Mouse (Mus musculus) forebrain, embryonic 14.5 days (tissue): Measurements from ENCODE around the gene Mvb12a. TPM values are rescaled to one million over a fixed set of nuclear protein-coding genes. Genes with fewer than 3 reads are reported as not detected.

ENCODE experiments used
- ATAC-seq: fragments of 200-750 bp; cut with Nextera tagmentation; 2 replicates; pipeline ENCODE4 v1.8.0; 2017; ENCODE audit warnings: mild to moderate bottlenecking, moderate library complexity
- DNase-seq: peaks from one replicate; pipeline ENCODE4 v3.0.0-alpha.2; 2015; ENCODE audit warnings: low spot score
- H3K27ac ChIP-seq: fragments of 300-500 bp; sonication (generic); 2 replicates; pipeline ENCODE4 v1.5.1; 2014; ENCODE audit warnings: low read depth, mild to moderate bottlenecking, control low read depth, low read length, moderate library complexity
- H3K27me3 ChIP-seq: fragments of 300-500 bp; sonication (generic); replicated peaks from 2 replicates; pipeline ENCODE4 v1.6.1; 2014; ENCODE audit warnings: low read length, control low read depth, mixed read lengths; ENCODE audit not compliant: control insufficient read depth, insufficient read depth
- H3K36me3 ChIP-seq: fragments of 300-500 bp; sonication (generic); 2 replicates; pipeline ENCODE4 v1.6.1; 2014; ENCODE audit warnings: low read length, control low read depth; ENCODE audit not compliant: control insufficient read depth, insufficient read depth
- H3K4me1 ChIP-seq: fragments of 300-500 bp; sonication (generic); 2 replicates; pipeline ENCODE4 v1.6.1; 2014; ENCODE audit warnings: antibody characterized with exemption, low read length, control low read depth; ENCODE audit not compliant: control insufficient read depth, insufficient read depth
- H3K4me2 ChIP-seq: fragments of 300-500 bp; sonication (generic); 2 replicates; pipeline ENCODE4 v1.6.1; 2014; ENCODE audit warnings: mild to moderate bottlenecking, control low read depth, low read length
- H3K4me3 ChIP-seq: fragments of 300-500 bp; sonication (generic); 2 replicates; pipeline ENCODE4 v1.5.1; 2014; ENCODE audit warnings: low read depth, low read length, control low read depth
- H3K9ac ChIP-seq: fragments of 300-500 bp; sonication (generic); 2 replicates; pipeline ENCODE4 v1.6.1; 2014; ENCODE audit warnings: mild to moderate bottlenecking, low read length, control low read depth, moderate library complexity
- H3K9me3 ChIP-seq: fragments of 300-500 bp; sonication (generic); replicated peaks from 2 replicates; pipeline ENCODE4 v1.6.1; 2016; ENCODE audit warnings: low read length, control low read depth, mixed read lengths; ENCODE audit not compliant: control insufficient read depth
- WGBS: fragments of 180-500 bp; shearing (Covaris S2); extraction: QIAGEN DNeasy Blood & Tissue Kit; methylation state at CpG from one replicate; pipeline ENCODE4 v1.1.7; 2014; 5-methylcytosine and 5-hydroxymethylcytosine counted together
- polyA plus RNA-seq: library from polyadenylated mRNA; unstranded; fragments of >200 nt; fragmentation: Nextera tagmentation; extraction: Ambion mirVana; gene quantifications from 2 replicates; pipeline ENCODE4 v1.2.1, GENCODE M21; 2014

Mvb12a gene
- polyA plus RNA-seq, 1 experiment from 2014 or later, result 71.6 TPM

GRCm38 (mm10) chr8:71558071-71558957, 15.6 kb downstream of the Mvb12a start, which contains the start of gene Tmem221:
Gene Tmem221 (minus strand): TSS chr8:71558871.
- Histone ChIP-seq H3K4me1 (peaks cover 9% of the 10 kb centered on the region; the same call in 1 of the 2 replicates), H3K4me3 (peak within 1 kb of the TSS; percentile 14), H3K27me3 (peaks cover 76% of the 10 kb centered on the region), H3K9me3 (no peaks in the 10 kb centered on the region), H3K36me3 (no peaks in the 10 kb centered on the region), H3K27ac (no peak within 1 kb of the TSS), H3K9ac (0 out of 2 replicates have a peak within 1 kb of the TSS, but pooled peaks have one; percentile 35), H3K4me2 (peak within 1 kb of the TSS; percentile 43)
- ATAC-seq (no peak), DNase-seq (no peak)
- 5% methylated on average over 68 of the region's 70 CpGs for WGBS

- Histone ChIP-seq H3K9me3 (no peaks in the 10 kb centered on the region), H3K9ac (no peak overlapping the region), H3K27ac (no peak overlapping the region), H3K4me2 (peak overlapping the region; percentile 43), H3K4me3 (peak overlapping the region; percentile 14), H3K4me1 (peaks cover 9% of the 10 kb centered on the region; the same call in 1 of the 2 replicates), H3K27me3 (peaks cover 76% of the 10 kb centered on the region), H3K36me3 (no peaks in the 10 kb centered on the region)
- DNase-seq (peak; percentile 62), ATAC-seq (peak; percentile 26; the same call in 1 of the 2 replicates)
- WGBS, result 2% methylated on average over 24 of the region's 24 CpGs
Measured at GRCm38 (mm10) chr8:71558958-71559690, 16.4 kb downstream of the Mvb12a start.

- no peak overlapping the region for H3K4me2 ChIP-seq
- H3K4me1 ChIP-seq, result peaks cover 9% of the 10 kb centered on the region; the same call in 1 of the 2 replicates
- DNase-seq (no peak), ATAC-seq (no peak)
- 77% methylated on average over 3 of the region's 3 CpGs for WGBS
- no peak overlapping the region for H3K4me3 ChIP-seq
- H3K9me3 ChIP-seq, result no peaks in the 10 kb centered on the region
- no peak overlapping the region for H3K27ac ChIP-seq
- peaks cover 76% of the 10 kb centered on the region for H3K27me3 ChIP-seq
- no peaks in the 10 kb centered on the region for H3K36me3 ChIP-seq
- H3K9ac ChIP-seq, result no peak overlapping the region
Measured at GRCm38 (mm10) chr8:71560071-71560470, 17.3 kb downstream of the Mvb12a start.

DNA sequence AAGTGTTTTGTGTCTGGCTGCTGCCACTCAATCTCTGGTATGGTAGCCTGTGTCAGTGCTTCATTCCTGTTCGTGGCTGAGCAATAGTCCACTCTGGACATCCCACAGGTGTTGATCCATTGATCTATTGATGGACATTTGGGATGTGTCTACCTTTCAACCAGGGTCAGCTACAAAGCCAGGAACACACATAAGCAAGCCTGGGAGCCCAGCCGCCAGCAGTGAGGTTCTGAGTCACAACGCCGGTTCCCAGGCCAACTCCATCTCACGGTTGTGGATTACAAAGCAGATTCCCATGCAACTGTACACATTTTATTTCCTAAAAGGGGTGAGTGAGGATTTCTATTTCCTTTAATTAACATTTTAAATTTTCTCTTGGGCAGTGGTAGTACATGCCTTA, 18.0 kb downstream of the Mvb12a start:
- Histone ChIP-seq H3K27me3 (peaks cover 71% of the 10 kb centered on the region), H3K36me3 (no peaks in the 10 kb centered on the region), H3K9ac (no peak overlapping the region), H3K4me1 (peaks cover 9% of the 10 kb centered on the region; the same call in 1 of the 2 replicates), H3K4me2 (no peak overlapping the region), H3K4me3 (no peak overlapping the region), H3K27ac (no peak overlapping the region), H3K9me3 (no peaks in the 10 kb centered on the region)
- DNase-seq (no peak), ATAC-seq (no peak)
- 83% methylated on average over 5 of the region's 5 CpGs for whole genome bisulfite sequencing

DNA sequence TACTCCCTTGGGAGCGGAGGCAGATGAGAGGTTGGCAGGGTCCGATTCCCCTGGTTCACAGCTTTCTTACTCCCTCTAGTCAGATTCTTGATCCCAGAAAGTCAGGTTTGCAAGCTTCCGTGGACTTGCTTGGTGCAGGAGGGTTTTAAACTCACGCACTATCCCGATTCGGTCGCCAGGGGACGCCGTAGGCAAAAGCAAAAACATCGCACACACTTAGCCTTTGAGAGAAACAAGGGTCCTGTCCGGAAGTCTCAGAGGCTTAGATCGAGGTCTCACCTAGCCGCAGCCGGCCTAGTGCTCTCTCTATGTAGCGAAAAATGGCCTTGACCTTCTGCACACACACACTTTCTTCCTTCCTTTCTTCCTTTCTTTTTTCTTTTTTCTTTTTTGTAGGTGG, 18.7 kb downstream of the Mvb12a start:
- Histone ChIP-seq H3K36me3 (no peaks in the 10 kb centered on the region), H3K4me1 (peaks cover 9% of the 10 kb centered on the region; the same call in 1 of the 2 replicates), H3K27ac (no peak overlapping the region), H3K4me3 (no peak overlapping the region), H3K9ac (no peak overlapping the region), H3K27me3 (peaks cover 64% of the 10 kb centered on the region), H3K4me2 (no peak overlapping the region), H3K9me3 (no peaks in the 10 kb centered on the region)
- peak; percentile 80 for DNase-seq
- WGBS, result 4% methylated on average over 15 of the region's 15 CpGs
- ATAC-seq, result peak; percentile 33; the same call in 1 of the 2 replicates

- Histone ChIP-seq H3K4me2 (peak overlapping the region; percentile 43), H3K9ac (0 out of 2 replicates have a peak overlapping the region, but pooled peaks have one; percentile 17), H3K27ac (no peak overlapping the region), H3K4me1 (peaks cover 9% of the 10 kb centered on the region; the same call in 1 of the 2 replicates), H3K4me3 (0 out of 2 replicates have a peak overlapping the region, but pooled peaks have one; percentile 11), H3K27me3 (peaks cover 51% of the 10 kb centered on the region), H3K9me3 (no peaks in the 10 kb centered on the region), H3K36me3 (no peaks in the 10 kb centered on the region)
- WGBS, result under 1% methylated on average over 33 of the region's 33 CpGs
- DNase-seq (peak; percentile 53), ATAC-seq (peak; percentile 75)
Measured at GRCm38 (mm10) chr8:71562751-71563150, 20.0 kb downstream of the Mvb12a start.

- H3K4me1 ChIP-seq, result 0 out of 2 replicates have a peak, but pooled peaks cover 4% of the 10 kb centered on the region
- WGBS, result 90% methylated on average over 4 of the region's 4 CpGs
- no peaks in the 10 kb centered on the region for H3K9me3 ChIP-seq
- DNase-seq (no peak), ATAC-seq (no peak)
- no peak overlapping the region for H3K27ac ChIP-seq
- no peaks in the 10 kb centered on the region for H3K36me3 ChIP-seq
- no peak overlapping the region for H3K4me3 ChIP-seq
- H3K9ac ChIP-seq, result no peak overlapping the region
- no peak overlapping the region for H3K4me2 ChIP-seq
- H3K27me3 ChIP-seq, result peaks cover 39% of the 10 kb centered on the region
Measured at GRCm38 (mm10) chr8:71563992-71564391, 21.3 kb downstream of the Mvb12a start.

GRCm38 (mm10) chr8:71566501-71566900, 23.8 kb downstream of the Mvb12a start, which contains the start of gene Nxnl1:
Gene Nxnl1 (minus strand): TSS chr8:71566601.
- H3K4me2 ChIP-seq, result no peak within 1 kb of the TSS
- 49% methylated on average over 3 of the region's 3 CpGs for WGBS

More at GRCm38 (mm10) chr8:71566501-71566900, 23.8 kb downstream of the Mvb12a start, which contains the start of gene Nxnl1:
- no peak within 1 kb of the TSS for H3K4me3 ChIP-seq
- H3K9ac ChIP-seq, result no peak within 1 kb of the TSS
- no peaks in the 10 kb centered on the region for H3K9me3 ChIP-seq
- H3K36me3 ChIP-seq, result no peaks in the 10 kb centered on the region
- H3K27ac ChIP-seq, result no peak within 1 kb of the TSS
- peaks cover 16% of the 10 kb centered on the region for H3K27me3 ChIP-seq
- no peak for ATAC-seq
- H3K4me1 ChIP-seq, result peaks cover 10% of the 10 kb centered on the region; the same call in 1 of the 2 replicates
- no peak for DNase-seq
